Comparison of ENCODE assay signal across 22 mouse cellular contexts in genomic region chr2:38462323-38462722, GRCm38 (mm10).
"Had no signal": no experiment of that assay in that cellular context is flagged by ENCODE, and none has a peak within 500 bp of the region (broad histone marks: within the 10 kb centered on the region; RNA-seq: fewer than 3 reads in every experiment).

No protein-coding gene starts in this region.

- H3K27ac ChIP-seq: kidney, postnatal 0 days; layer of hippocampus, adult 2 months; left cerebral cortex, adult 2 months; liver, embryonic 12.5 days; liver, embryonic 15.5 days; lung, embryonic 15.5 days; midbrain, embryonic 10.5 days; midbrain, embryonic 13.5 days; neural tube, embryonic 13.5 days; stomach, embryonic 15.5 days had no signal

- H3K4me1 ChIP-seq: liver, embryonic 12.5 days; liver, embryonic 15.5 days; midbrain, embryonic 10.5 days had no signal

- H3K27me3 ChIP-seq: liver, embryonic 12.5 days; liver, embryonic 15.5 days; lung, embryonic 15.5 days; midbrain, embryonic 13.5 days; neural tube, embryonic 13.5 days; stomach, embryonic 15.5 days had no signal

- ATAC-seq: liver, embryonic 12.5 days; midbrain, embryonic 13.5 days had no signal

- H3K9ac ChIP-seq: liver, embryonic 12.5 days; liver, embryonic 15.5 days; lung, embryonic 15.5 days; midbrain, embryonic 13.5 days; neural tube, embryonic 13.5 days; stomach, embryonic 15.5 days had no signal

- H3K36me3 ChIP-seq: liver, embryonic 12.5 days; liver, embryonic 15.5 days; lung, embryonic 15.5 days; midbrain, embryonic 10.5 days; midbrain, embryonic 13.5 days; neural tube, embryonic 13.5 days; stomach, embryonic 15.5 days had no signal

- H3K9me3 ChIP-seq: liver, embryonic 12.5 days; liver, embryonic 15.5 days; lung, embryonic 15.5 days; megakaryocyte, embryonic 14.5 days; midbrain, embryonic 10.5 days; midbrain, embryonic 13.5 days; neural tube, embryonic 13.5 days; stomach, embryonic 15.5 days had no signal

- H3K4me3 ChIP-seq: layer of hippocampus, adult 2 months; left cerebral cortex, adult 2 months; liver, embryonic 12.5 days; liver, embryonic 15.5 days; lung, embryonic 15.5 days; megakaryocyte, embryonic 14.5 days; midbrain, embryonic 10.5 days; midbrain, embryonic 13.5 days; neural tube, embryonic 13.5 days; stomach, embryonic 15.5 days had no signal

- DNase-seq: kidney, adult 18-20 months; kidney, adult 9 months; layer of hippocampus, postnatal 36 days; lung, adult 18-20 months; lung, postnatal 10 days; lung, postnatal 36 days; right cerebral cortex, adult 18-20 months; right cerebral cortex, postnatal 14 days; right cerebral cortex, postnatal 4 days; spleen, adult 18-20 months; thymus, postnatal 25 days had no signal

- H3K4me2 ChIP-seq: liver, embryonic 12.5 days; liver, embryonic 15.5 days; lung, embryonic 15.5 days; midbrain, embryonic 13.5 days; neural tube, embryonic 13.5 days; stomach, embryonic 15.5 days had no signal
